Mouse (Mus musculus) embryo, embryonic 11 days (tissue): ENCODE measurements around the gene Clec9a.

Experiments
- DNase-seq: peaks from one replicate; pipeline ENCODE4 v3.0.0-alpha.2; 2015

Clec9a gene

GRCm38 (mm10) chr6:129408562-129408961, at the start of gene Clec9a:
Clec9a (plus strand) TSS chr6:129408862.
- no peak for DNase-seq

GRCm38 (mm10) chr6:129359515-129359914, 49.1 kb upstream of the Clec9a start:
- no peak for DNase-seq

GRCm38 (mm10) chr6:129363942-129364341, 44.7 kb upstream of the Clec9a start:
- no peak for DNase-seq

- DNase-seq = peak; percentile 71
Measured at GRCm38 (mm10) chr6:129365959-129366359, 42.7 kb upstream of the Clec9a start.

- no peak for DNase-seq
Measured at GRCm38 (mm10) chr6:129369374-129370132, 39.1 kb upstream of the Clec9a start.

- DNase-seq = no peak
Measured at GRCm38 (mm10) chr6:129374937-129375471, 33.7 kb upstream of the Clec9a start.

- DNase-seq = no peak
Measured at GRCm38 (mm10) chr6:129380454-129380853, 28.2 kb upstream of the Clec9a start.

- no peak for DNase-seq
Measured at GRCm38 (mm10) chr6:129381736-129382135, 26.9 kb upstream of the Clec9a start.

- DNase-seq = no peak
Measured at GRCm38 (mm10) chr6:129383466-129383865, 25.2 kb upstream of the Clec9a start.

- DNase-seq = no peak
Measured at GRCm38 (mm10) chr6:129385000-129385399, 23.7 kb upstream of the Clec9a start.

GRCm38 (mm10) chr6:129385774-129386173, 22.9 kb upstream of the Clec9a start, which contains the start of gene Clec12b:
Clec12b (minus strand) TSS chr6:129385874.
- DNase-seq = no peak

GRCm38 (mm10) chr6:129393087-129393720, 15.5 kb upstream of the Clec9a start:
- peak; percentile 23 for DNase-seq

GRCm38 (mm10) chr6:129393732-129394131, 14.9 kb upstream of the Clec9a start:
- no peak for DNase-seq

- no peak for DNase-seq
Measured at GRCm38 (mm10) chr6:129396997-129397396, 11.7 kb upstream of the Clec9a start, which contains the start of gene Clec1b. Clec1b (plus strand) TSS chr6:129397297.

GRCm38 (mm10) chr6:129399945-129400344, 8.7 kb upstream of the Clec9a start:
- no peak for DNase-seq

- DNase-seq = no peak
Measured at GRCm38 (mm10) chr6:129402404-129402803, 6.3 kb upstream of the Clec9a start.

- DNase-seq = no peak
Measured at GRCm38 (mm10) chr6:129403391-129403790, 5.3 kb upstream of the Clec9a start.

- no peak for DNase-seq
Measured at GRCm38 (mm10) chr6:129405999-129406398, 2.7 kb upstream of the Clec9a start.

- no peak for DNase-seq
Measured at GRCm38 (mm10) chr6:129407324-129407723, 1.3 kb upstream of the Clec9a start.

- no peak for DNase-seq
Measured at GRCm38 (mm10) chr6:129414177-129414576, 5.5 kb downstream of the Clec9a start.

- DNase-seq = no peak
Measured at GRCm38 (mm10) chr6:129422311-129422710, 13.6 kb downstream of the Clec9a start.

GRCm38 (mm10) chr6:129423040-129423733, 14.5 kb downstream of the Clec9a start:
- no peak for DNase-seq

- peak; percentile 55 for DNase-seq
Measured at GRCm38 (mm10) chr6:129423734-129424072, 15.0 kb downstream of the Clec9a start.
